Mouse (Mus musculus) limb, embryonic 11.5 days (tissue): ENCODE measurements around the gene Lhx3. TPM values are rescaled to one million over a fixed set of nuclear protein-coding genes. Genes with fewer than 3 reads are reported as not detected.

Experiments used
- polyA plus RNA-seq: library from polyadenylated mRNA; unstranded; fragments of >200 nt; fragmentation: Nextera tagmentation; extraction: Ambion mirVana; gene quantifications from 2 replicates; pipeline ENCODE4 v1.2.1, GENCODE M21; 2014

Gene Lhx3
- polyA plus RNA-seq, 1 experiment from 2014 or later, result not detected

Other genes starting within 250 kb of the Lhx3 start
- 29.5 and 36.8 TPM in 2 replicates for gene Camsap1, start 225.0 kb downstream of the Lhx3 start, polyA plus RNA-seq
- 98.7 and 110 TPM in 2 replicates for gene Ubac1, start 186.5 kb downstream of the Lhx3 start, polyA plus RNA-seq
- 2.8 and 4.0 TPM in 2 replicates for gene Nacc2, start 85.1 kb downstream of the Lhx3 start, polyA plus RNA-seq
- gene Qsox2, start 29.2 kb upstream of the Lhx3 start, polyA plus RNA-seq, result 12.0 and 13.9 TPM in 2 replicates
- gene Ccdc187, start 86.3 kb upstream of the Lhx3 start, polyA plus RNA-seq, result not detected in 2 replicates
- 37.4 and 47.1 TPM in 2 replicates for gene Gpsm1, start 107.2 kb upstream of the Lhx3 start, polyA plus RNA-seq
- gene Dnlz, start 143.8 kb upstream of the Lhx3 start, polyA plus RNA-seq, result 31.0 and 31.6 TPM in 2 replicates
- 1.0 and 1.1 TPM in 2 replicates for gene Card9, start 152.6 kb upstream of the Lhx3 start, polyA plus RNA-seq
- 25.3 and 31.2 TPM in 2 replicates for gene Snapc4, start 172.4 kb upstream of the Lhx3 start, polyA plus RNA-seq
- 128 and 132 TPM in 2 replicates for gene Entr1, start 181.0 kb upstream of the Lhx3 start, polyA plus RNA-seq
- 99.8 and 111 TPM in 2 replicates for gene Pmpca, start 181.1 kb upstream of the Lhx3 start, polyA plus RNA-seq
- gene Inpp5e, start 200.9 kb upstream of the Lhx3 start, polyA plus RNA-seq, result 24.4 and 28.5 TPM in 2 replicates
- gene Sec16a, start 236.9 kb upstream of the Lhx3 start, polyA plus RNA-seq, result 36.3 and 40.9 TPM in 2 replicates